Mouse (Mus musculus): ENCODE data around the gene Hsf5.

The Hsf5 gene

DNA sequence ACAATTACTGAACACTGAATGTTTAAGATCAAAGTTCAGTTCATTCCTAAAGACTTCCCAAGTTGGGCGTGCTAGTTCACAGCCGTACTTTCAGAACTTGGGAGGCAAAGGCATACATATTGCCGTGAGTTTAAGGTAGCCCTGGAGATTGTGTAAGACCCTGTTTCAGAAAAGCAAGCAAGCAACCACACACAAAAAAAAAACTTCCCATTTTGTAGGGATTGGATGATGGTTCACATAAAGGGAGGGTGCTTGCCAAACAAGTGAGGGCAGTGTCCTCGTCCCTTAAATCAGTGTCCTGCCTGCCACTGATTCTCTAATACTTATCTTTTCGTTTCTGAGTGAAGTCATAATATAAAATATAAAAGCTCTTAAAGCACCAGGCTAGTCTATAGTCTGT, 37.7 kb downstream of the Hsf5 start:
- DNase-seq: no peak

GRCm38 (mm10) chr11:87659216-87659615, 42.3 kb downstream of the Hsf5 start:
- no peak for DNase-seq

GRCm38 (mm10) chr11:87662407-87662806, 45.4 kb downstream of the Hsf5 start, which contains the start of gene Rnf43:
Gene Rnf43, plus strand, starts transcription at chr11:87662722.
- peak; percentile 91 for DNase-seq

GRCm38 (mm10) chr11:87662822-87663221, 45.9 kb downstream of the Hsf5 start:
- DNase-seq: no peak

- DNase-seq: no peak
These were observed 47.0 kb downstream of the Hsf5 start for GRCm38 (mm10) chr11:87663948-87664347.

DNA sequence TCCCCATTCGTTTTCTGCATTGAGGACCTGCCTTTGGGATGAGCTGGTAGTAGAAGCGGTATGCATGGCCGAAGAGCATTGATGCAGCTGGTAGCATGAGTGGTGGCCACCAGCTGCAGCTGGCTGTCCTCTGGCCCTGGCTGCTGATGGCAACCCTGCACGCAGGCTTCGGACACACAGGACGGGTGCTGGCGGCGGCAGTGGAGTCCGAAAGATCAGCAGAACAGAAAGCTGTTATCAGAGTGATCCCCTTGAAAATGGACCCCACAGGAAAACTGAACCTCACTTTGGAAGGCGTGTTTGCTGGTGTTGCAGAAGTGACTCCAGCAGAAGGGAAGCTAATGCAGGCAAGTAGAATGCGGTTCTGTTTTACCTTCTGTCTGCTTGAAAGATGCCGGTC, 47.6 kb downstream of the Hsf5 start:
- no peak for DNase-seq

- DNase-seq: no peak
These were observed 48.3 kb downstream of the Hsf5 start for GRCm38 (mm10) chr11:87665224-87665623.

DNA sequence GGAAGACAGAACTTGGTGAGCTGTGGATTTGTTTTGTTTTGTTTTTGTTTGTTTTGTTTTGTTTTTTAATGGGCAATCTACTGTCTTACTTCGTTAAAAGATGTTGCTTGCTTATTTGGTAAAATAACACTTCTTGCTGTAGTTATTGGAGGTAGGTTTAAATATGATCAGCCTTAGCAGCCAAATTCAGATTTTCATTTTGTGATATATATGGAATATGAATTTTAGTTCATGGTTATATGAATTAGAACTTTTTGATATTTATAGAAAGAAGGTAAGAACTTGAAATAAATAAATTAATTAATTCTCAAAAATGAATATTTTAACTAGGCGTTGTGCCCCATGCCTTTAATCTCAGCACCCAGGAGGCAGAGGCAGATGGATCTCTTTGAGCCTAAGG, 48.7 kb downstream of the Hsf5 start:
- no peak for DNase-seq

DNA sequence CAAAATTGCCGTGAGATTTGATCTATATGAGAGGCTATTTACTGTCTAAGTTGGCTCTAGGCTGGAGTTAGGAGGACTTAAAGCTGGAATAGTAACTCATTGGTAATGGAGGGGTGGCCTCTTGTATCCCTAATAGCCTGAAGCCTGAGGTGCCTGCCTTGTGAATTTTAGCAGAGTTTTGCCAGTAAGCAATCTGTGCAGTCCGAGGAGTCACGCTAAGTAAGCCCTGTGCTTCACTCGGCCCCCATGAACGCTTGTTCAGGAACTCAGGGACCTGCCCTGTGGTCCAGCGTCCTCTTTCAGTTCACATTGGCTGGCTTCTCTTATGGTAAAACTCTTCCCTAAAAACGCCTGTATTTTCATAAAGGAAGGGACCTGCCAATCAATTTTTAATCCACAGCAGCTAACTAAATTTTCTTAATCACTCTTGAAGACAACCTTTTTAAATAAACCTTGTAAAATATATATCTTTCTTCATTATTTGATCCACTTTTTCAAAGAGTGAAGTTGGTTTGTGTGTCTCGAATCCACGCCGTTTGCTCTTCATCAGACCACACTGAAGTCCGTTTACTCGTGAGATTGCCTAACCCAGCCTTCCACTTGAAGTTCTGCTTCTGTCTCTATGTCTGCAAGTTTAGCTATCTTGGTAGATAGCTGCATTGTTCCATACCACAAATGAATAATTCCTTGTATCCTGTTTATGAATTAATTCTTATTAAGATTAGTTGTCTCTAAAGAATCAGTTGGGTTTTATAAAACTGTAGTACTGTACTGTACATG, 49.5 kb downstream of the Hsf5 start:
- DNase-seq: no peak

DNA sequence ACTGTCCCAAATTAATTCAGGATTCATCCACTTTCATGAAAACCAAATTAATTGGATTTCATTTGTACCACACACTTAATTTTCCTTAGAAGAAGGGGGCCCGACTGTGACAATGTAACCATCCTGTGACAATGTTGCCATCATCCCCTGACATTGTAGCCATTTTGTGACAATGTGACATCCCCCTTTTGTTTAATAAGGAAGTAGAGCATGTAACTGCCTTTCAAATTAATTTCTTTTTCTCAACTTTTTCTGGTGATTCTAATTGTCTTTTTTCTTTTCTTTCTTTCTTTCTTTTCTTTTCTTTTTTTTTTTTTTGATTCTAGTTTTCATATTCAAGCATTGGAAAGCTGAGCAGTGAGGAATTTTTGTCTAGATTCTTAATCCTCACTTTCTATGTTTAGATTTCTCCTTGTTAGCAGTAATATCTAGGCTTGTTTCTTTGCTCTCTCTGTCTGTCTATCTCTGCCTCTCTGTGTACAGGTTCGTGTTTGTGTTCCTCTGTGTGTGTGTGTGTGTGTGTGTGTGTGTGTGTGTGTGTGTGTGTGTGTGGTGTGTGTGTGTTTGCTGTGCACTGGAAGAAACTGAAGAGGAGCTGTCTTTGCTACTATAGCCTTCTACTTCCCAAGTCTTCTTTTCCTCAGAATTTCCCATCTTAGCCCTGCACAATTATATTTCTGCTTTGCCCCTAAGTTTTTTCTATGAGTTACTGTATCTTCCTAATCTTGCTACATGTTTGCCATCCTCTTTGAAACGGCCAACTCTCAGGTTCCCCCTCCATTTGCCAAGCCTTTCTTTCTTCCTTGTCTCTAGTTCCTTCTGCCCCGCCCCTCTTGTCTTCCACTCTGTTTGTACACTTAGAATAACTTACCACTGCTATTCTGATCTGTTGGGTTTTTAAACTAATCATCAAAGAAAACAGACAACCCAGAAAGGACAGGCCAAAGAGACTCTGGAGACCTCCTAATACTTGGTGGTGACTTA, 50.4 kb downstream of the Hsf5 start:
- no peak for DNase-seq

GRCm38 (mm10) chr11:87673282-87673681, 56.3 kb downstream of the Hsf5 start:
- no peak for DNase-seq

GRCm38 (mm10) chr11:87675606-87676005, 58.6 kb downstream of the Hsf5 start:
- DNase-seq: no peak

- DNase-seq: no peak
These were observed 60.8 kb downstream of the Hsf5 start for GRCm38 (mm10) chr11:87677756-87678155.

- DNase-seq: no peak
These were observed 61.6 kb downstream of the Hsf5 start for GRCm38 (mm10) chr11:87678545-87678944.

GRCm38 (mm10) chr11:87678976-87679375, 62.0 kb downstream of the Hsf5 start:
- DNase-seq: peak; percentile 15

GRCm38 (mm10) chr11:87680786-87681185, 63.8 kb downstream of the Hsf5 start:
- DNase-seq: no peak

DNA sequence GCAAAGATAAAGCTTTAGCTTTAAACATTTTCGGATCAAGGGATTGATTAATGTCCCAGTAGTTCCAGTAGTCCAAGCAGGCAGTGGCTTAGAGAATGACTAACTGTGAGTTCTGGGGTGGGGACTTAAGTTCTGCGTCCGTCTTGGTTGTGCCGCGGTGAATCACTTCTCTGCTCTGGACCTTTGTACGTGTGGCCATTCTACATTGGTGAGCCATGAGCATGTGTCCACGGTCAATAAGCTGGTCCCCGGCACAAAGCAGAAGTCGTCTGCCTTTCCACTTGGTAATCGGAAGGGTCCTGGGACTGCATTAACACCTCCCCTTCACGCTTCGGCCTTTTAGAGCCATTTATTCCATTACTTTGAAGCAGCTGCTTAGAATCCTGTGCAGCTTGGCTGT, 65.1 kb downstream of the Hsf5 start:
- DNase-seq: no peak

GRCm38 (mm10) chr11:87682838-87683571, 66.0 kb downstream of the Hsf5 start:
- no peak for DNase-seq

- no peak for DNase-seq
These were observed 69.4 kb downstream of the Hsf5 start for GRCm38 (mm10) chr11:87686407-87686806.

GRCm38 (mm10) chr11:87687246-87688225, 70.6 kb downstream of the Hsf5 start:
- no peak for DNase-seq

GRCm38 (mm10) chr11:87688478-87689203, 71.7 kb downstream of the Hsf5 start:
- DNase-seq: no peak
